Mouse (Mus musculus) right cerebral cortex, postnatal 4 days (tissue): ENCODE results near the gene Trio.
A peak's percentile ranks its signal among the peaks of the same experiment; 100 is the strongest.

Experiments
- DNase-seq: peaks from one replicate; pipeline ENCODE4 v3.0.0-alpha.2; 2022

Gene Trio

DNA sequence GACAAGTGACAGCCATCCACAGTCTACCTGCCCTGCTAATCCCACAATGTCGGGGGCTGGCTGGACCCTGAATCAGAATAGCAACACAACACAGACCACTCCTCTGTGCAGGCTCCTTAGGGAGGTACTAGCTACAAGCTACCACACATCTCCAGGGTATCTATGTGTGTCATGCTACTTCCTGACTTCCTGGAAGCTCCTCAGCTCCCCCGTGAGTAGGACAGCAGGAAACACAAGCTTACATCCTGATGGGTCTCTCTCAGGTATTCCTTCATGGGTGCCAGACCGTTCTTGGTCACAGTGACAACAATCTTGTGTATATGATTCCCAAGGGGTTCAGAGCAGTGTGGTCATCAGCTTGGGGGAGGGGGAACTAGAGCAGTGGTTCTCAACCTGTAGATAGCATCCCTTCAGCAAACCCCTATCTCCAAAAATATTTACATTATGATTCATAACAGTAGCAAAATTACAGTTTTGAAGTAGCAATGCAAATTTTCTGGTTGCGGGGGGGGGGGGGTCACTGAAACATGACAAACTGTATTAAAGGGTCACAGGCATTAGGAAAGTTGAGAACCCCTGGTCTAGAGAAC is 199.5 kb downstream of the Trio start:
- no peak for DNase-seq

DNA sequence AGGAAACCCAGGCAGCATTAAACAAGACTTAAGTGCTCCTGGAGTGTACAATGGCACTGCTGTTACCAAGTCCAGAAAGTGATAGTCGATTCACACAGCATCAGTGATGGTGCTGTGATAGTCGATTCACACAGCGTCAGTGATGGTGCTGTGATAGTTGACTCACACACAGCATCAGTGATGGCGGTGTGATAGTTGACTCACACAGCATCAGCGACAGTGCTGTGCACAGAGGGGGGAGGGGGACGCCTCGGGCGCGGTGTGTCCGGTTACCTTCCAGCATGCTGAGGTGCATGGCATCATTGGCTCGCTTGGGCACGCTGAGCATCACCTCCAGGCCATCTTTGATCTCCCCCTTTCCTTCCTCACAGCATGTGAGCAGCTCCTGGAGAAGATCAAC is 200.3 kb downstream of the Trio start:
- DNase-seq, result no peak

DNA sequence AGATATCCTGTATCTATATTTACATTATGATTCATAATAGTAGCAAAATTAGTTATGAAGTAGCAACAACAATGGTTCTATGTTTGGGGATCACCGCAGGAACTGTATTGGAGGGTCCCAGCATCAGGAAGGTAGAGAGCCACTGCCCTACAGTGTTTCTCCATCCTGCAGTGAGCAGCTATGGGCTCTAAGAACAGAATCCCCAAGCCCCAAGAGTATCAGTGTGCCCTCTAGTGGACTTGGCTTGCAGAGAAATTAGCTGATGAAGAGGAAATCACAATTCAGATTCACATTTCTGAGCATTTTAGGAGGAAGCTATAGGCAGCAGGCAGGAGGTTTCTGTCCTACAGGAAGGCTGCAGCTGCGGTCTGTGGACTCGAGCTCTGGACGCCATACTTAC is 202.1 kb downstream of the Trio start:
- peak; percentile 29 for DNase-seq

DNA sequence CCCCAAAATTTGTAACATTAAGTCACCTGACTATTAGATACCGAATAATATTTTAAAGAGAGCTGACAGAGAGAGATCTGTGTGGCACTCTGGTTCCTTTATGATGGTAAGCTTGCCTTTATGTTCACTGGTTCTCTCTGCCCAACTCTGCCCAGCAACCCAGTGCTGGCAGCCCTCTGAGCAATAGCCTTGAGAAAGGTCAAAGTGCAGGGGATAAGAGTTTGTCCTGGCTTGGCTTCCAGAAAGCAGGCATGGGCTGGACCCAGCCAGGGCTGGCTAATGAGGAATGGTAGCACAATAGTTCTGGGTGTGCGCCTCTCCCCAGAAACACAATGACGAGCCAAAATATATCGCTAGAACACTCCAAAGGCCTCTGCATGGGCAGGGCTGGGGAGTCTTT is 203.2 kb downstream of the Trio start:
- DNase-seq, result no peak

DNA sequence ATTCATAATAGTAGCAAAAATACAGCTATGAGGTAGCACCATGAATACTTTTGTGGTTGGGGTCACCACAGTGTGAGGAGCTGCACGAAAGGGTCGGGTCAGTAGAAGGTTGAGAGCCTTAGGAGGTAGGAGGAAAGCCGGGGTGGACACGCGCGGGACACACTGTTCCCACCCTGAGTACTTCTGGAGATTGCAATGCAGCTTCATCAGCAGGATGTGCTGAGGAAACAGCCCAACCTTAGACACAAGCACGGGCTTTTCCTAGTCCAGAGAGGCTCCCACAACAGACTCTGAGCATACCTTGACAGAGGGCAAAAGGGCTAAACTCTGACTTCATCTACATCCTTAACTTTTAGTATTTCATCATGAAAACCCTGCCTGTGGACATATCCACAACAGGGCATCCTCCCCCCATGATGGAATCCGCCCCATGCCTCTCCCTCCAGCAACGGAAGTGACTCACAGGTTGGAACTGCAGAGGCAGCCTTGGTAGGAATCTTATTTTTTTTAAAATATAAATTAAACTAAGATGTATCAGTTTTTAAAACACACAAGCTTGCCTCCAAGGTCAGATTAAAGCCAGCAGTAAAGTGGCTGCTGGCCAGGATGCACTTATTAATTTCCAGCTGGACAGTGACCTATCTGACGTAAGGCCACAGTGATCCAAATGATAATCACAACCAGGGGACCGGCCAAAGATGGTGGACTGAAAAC is 203.8 kb downstream of the Trio start:
- DNase-seq, result no peak

DNA sequence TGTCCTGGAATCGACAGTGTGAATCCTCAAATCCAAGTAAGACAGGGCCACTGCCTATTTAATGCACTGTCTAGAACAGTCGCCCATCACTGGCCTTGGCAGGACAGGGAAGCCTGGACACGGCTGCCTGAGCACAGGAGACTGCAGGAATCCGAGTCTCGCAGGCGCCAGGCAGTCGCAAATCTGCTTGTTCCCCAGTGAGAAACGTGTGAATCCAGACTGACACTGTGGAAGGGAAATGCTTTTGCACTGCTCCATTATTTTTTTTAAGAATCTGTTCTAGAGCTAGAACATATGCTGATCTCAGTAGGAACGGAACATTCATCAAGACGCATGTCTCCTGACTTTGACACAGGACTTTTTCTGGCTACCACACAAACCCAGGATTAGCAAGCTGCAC is 208.6 kb downstream of the Trio start:
- no peak for DNase-seq

DNA sequence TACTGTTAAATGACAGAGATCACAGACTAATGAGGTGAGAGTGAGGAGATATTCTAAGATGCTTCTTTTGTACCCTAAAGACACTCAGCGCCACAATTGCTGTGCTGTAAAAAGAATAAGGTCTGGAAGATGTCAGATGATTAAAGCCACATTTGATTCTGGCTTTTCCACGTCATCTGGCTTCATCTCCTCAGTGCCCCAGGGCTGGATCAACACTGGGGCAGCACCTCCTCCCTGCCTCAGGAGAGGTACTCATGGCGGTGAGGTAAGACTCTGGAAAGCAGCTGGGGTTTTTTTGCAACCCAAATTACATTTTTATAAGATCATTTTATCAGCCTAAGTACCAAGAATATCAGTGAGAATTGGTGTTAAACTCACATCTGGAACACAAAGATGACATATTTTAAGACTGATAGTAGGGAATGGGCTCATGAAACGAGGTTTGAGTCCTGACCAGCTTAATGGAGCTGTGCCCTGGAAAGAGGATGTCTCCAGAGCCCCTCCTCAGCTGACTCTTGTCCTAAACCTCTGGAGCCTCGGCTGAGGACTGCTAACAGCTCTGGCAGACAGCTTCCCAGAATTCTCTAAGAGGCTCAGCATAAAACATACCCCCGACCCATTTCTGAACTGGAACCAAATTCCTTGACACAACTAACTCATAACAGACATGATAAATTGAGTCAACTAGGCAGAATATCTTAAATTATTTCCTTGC is 210.8 kb downstream of the Trio start:
- no peak for DNase-seq

DNA sequence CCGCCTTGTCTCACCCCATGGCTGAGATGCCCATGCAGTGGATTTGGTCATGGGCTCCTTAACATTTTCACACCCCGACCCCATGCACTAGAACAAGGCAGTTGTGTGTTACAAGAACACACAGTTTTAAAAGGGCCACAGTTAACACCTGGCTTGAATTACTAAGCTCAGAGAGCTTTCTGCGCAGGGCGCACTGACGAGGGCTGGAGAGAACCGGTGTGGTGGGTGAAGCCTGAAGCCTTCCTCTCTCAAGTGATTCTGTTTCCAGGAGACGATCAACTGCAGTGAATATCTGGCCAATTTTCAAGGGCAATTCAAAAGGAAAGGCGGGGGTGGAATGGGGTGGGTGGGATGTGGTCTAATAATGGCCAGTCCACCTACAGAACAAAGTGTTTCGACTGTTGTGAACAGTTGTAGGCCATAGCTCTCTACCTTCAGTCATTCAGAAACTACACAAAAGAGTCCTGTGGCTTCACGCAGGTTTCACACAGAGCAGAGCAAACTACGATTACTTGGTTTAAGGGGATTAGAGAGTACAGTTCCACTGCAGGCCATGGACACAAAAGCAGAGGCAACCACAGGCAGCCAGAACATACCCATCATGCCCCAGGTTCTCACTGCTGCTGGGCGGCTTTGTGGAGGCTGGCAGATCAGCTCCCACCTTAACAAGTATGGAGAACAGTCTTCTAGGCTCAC is 214.7 kb downstream of the Trio start:
- DNase-seq, result no peak

DNA sequence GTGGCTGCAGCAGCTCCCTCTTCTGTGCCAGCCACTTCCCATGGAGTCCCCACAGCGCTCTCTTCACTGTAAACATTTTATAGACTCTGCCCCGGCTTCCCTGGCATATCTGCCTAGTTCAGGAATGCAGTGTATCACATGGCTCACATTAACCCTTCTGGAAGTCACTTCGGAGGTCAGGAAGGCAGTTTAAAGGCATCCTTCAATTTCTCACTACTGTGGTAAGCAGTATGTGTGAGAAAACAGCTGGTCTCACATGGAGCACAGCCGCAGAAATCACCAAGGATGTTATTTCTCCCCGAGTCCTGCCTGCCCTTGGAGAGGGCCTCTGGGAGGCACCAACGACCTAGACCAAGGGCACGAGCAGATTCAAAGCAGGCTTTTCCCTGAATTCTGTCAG is 215.4 kb downstream of the Trio start:
- DNase-seq, result no peak

DNA sequence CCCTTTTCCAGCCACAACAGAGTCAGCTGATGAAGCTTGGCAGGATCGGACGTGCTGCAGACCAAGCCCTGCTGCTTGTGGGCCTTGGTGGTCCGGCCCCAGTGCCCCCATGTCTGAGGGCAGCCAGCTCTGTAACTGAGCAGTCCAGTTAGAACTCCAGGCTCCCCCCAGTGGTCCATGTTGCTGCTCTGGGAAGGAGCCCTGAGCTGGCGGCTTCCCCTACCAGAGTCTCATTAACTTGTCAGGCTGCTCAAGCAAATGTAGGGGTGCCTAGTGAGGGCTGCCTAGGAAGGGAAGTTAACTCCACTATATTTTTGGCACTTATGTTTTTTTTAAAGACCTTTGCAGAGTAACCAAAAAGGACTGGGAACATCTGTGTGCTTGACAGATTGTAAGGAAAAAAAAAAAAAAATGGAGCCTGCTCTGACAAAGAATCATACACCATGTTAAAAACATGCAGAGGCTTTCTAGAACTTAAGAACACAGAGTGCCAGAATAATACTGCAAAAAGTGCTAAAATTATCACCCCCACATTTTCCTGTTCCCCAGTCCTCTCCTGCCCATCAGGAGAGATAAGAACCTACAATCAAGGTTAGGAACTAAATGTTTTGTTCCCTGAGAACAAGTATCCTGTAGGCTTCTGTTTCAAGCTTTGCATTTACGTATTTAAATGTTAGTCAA is 216.9 kb downstream of the Trio start:
- DNase-seq, result peak; percentile 62

DNA sequence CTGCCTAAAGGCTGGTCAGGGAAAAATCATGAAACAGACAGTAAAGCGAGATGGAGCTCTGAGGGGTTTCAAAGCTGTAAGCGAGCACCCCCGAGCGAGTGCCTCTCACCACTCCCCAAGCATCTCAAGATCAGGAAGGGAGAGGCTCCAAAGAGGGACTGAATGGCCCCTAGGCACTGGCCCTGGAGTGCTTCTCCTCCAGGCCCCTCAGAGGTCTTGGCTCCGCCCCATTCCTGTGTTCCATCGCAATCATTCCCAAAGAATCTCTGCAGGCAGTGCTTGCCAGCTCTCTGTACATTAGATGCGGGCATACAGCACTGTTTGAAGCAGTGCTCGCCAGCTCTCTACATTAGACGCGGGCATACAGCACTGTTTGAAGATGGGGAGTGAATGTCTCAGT is 219.4 kb downstream of the Trio start:
- no peak for DNase-seq

DNA sequence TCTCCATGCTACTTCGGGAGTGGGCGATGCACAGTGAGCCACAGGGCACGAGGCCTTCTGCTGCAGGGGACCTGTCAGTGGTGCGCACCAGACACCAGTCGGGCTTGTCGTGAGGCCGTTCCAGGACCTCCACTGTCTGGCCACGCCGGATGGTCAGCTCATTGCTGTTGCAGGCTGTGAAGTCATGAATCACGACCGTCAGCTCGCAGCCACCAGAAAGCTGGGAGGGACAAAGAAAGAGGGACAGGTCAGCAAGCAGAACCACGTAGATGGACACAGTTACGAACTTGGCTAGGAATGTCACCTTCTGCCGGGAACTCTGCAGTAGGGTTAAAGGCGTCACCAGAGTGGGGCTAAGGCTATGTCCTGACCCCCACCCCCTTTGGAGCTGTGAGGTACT is 220.0 kb downstream of the Trio start:
- no peak for DNase-seq

DNA sequence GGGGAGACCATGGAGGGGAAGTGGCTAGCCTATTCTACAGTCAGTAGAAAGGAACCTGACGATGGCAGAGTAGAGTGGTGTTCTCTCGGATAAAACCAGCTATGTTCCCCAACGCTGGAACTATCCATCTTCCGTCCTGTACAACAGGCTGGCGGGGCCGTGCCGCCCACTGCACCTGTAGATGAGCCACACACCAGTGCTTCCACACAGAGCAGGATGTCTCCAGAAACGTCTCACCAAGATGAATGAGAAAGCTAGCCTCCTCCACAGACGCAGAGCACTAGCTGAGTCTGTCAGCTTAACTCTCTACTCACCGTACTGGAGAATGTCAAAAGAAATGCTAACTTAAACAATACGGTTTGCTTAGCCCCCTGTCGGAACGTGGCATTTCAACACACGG is 221.2 kb downstream of the Trio start:
- no peak for DNase-seq

DNA sequence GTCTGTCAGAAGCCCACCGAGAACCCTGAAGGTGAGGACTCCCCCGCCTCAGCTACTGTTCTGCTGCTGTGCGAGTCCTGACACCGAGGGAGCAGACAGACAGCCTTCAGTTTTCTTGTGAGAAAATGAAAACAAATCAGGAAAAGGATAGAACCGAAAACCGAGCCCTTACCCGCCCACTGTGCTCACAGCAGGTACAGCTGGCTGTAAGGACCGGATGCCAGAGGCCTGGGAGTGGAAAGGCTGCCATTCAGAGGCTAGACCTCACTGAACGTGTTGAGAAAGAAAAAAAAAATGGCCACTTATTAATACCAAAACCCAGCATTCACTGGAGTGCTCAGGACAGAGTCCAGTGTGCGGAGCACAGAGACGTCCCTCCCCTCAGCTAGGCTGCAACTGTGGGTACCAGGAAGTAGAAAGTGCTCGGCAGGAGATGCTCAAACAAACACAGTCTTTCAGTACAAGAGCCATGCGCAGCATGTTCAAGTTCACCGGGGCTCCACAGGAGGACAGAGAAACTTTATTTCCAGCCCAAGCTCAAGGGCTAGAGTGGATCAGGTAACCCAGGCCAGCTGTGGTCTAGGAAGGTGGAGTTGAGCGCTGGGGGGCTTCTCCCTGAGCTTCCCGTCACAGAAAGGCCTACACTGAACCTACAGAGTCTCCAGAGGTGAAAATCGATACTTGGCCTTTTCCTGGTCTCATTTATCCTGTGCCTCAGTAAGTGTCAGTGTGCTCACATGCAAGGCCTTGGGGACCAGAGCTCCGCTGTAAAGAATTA is 221.9 kb downstream of the Trio start:
- DNase-seq, result no peak

DNA sequence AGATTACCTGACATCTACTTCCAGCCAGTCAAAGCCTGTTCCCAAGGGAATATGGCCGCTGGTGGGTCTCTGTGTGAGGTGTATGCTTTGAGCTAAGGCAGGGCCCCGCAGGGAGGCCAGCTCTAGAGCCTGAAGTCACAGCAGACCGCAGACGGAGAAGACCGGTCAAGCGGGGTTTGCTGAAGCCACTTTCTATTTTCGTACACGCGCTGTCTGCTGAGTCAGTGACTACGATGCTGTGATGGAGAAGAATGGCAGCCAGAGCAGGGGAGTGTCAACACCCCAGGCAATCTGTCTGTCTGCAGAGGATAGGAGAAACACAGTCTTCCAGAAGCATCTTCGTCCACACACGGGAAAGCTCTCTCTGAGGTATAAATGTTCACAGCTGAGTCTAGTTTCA is 223.4 kb downstream of the Trio start:
- DNase-seq, result no peak

DNA sequence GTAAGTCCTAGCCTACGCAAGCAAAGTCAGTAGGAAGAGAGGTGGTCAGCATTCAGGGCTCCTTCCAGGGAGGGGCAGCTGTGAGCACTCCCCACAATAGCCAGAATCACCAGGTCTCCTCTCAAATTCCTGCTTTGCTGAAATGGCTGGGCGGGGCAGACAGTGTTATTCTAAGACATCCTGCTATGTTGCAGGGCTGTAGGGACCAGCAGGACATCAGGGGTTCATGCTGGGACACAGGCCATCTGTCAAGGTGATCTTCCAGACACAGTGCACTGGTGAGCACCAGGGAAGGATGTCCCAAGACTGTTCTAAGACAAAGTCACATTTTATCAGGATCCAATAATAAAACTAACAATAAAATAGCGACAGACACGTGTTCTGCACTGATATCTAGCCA is 224.5 kb downstream of the Trio start:
- no peak for DNase-seq

DNA sequence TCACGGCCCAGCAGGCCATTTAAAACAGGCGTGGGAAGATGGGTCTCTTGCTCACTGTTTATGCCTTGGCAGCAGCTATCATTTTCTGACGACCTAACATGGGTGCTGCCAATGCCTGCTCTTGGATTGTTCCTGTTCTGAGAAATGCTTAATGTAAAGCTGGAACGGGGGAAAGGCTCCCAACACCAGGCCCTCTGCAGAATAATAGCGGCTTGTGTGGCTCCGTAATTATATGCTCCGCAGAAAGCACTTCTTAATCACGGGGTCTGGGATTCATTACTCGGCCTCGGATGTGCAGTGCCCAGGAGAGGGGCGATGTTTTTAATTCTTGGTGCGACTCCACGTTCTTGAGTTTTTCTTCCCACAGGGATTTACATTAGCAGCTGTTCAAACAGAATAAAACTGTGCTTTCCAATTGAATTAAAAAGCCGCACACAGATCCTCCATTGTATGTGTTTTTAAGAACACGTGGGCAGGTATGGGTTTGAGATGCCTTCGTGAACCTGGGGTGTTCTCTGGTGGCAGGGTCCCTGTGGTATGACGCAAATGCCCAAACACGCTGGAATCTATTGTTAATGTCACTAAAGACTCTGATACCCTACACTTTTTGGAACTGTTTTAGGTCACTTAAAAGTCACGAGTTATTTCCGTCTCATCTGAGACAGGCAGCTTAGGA is 228.0 kb downstream of the Trio start:
- no peak for DNase-seq

DNA sequence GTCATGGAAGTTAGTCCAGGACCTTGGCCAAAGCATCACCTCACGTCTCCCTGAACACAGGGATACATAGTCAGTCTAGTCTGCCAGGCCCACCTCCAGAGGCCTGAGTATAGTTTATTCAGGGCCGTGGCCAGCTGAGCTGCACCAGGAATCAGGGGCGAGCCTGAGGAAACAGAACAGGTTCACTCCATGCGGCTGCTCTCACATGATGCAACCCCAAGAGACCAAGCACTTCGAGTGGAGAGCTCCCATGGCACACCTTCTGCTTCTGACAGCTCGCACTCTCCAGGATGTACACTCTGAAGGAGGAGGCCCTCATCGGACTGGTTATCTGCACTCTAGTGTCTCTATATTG is 228.8 kb downstream of the Trio start:
- no peak for DNase-seq

DNA sequence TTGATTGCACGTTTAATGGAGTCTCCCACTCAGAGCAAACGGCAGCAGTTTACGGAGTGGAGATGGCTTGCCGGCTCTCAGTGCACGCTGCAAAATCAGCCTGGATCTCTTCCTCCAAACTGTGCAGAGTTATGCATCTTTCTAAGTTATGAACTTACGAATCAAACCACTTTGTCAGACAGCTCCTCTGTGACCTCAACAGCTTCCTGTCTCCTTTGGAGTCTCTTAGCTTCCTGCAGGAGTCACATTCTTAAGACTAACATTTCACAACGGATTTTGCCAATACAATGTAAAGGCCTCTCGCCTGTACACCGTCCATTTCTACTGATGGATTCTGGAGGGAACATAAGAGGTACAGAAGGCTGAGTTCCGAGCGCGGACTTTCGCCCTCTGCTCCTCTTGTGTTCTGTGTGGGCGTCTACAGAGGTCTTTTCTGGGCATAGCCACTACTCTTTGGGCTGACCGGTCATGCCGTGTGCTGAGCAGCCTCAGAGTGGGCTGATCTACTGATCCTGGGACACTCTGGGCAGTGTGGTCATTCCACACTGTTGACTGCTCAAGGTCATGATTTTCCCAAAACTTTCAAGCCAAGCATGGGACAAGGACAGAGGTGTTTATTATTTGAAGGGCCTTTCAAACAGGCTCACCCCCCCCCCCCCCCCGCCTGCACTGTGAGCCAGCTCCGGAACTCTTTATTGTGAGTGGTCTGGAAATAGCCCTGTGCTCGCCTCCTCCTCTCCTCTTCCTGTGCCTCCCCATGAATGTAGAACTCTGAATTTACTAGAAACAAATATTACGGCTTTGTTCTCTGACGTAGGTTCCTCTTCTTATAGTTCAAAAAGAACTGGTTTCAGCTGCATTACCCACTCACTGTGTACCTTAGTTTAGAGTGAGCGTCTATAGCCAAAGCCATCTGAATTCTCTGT is 229.4 kb downstream of the Trio start:
- DNase-seq, result no peak

DNA sequence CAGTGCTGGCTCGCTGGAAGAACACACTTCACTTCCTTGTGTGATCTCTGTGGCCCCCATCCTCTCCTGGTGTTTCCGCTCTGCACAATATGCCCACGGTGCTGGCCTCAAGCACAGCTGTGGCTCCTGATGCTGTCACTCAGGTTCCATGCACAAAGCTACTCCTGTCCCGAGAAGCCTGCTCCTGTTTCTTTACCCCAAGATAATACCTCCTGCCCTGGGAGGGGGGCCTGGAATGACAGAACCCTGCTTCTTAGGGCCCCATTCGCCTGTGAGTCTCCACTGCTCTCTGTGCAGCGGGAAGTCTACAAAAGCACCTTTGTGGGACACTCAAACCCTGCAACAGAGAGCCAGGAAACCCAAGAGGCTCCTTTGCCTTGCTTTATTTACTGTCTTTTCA is 232.4 kb downstream of the Trio start:
- DNase-seq, result no peak

DNA sequence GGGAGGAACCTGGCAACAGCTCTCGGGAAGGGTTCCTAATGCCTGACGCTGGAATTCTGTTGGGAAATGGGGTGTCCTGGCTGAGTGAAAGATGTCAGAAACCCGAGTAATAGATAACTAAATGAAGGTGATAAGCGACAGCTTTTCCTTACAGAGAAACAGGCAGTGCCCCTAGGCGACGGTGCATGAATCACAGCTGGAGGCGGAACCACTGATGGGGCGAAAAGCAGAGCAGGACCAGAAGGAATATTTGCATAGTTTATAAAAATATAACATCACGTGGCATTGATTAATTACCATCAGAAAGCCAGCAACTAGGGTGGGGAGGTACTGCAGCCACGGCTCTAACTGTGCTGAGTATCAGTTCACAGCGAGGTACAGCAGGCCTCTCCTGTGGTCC is 233.2 kb downstream of the Trio start:
- DNase-seq, result no peak
